Mouse (Mus musculus): ENCODE data around the gene Erh. TPM values are rescaled to one million over a fixed set of nuclear protein-coding genes. Genes with fewer than 3 reads are reported as not detected.

The Erh gene
- polyA plus RNA-seq, 1 experiment from 2014 or later, result 122 TPM

GRCm38 (mm10) chr12:80598236-80598635 lies 45.9 kb downstream of the Erh start:
- Histone ChIP-seq H3K9ac (replicated peaks; ENCODE audit: low read depth) (no peak overlapping the region), H3K4me2 (replicated peaks; ENCODE audit: low read depth, low read length) (no peak overlapping the region), H3K4me1 (ENCODE audit: insufficient read depth, low read depth, low read length) (no peaks in the 10 kb centered on the region; the same call in 1 of the 2 replicates), H3K36me3 (ENCODE audit: insufficient read depth, low read length) (no peaks in the 10 kb centered on the region), H3K4me3 (ENCODE audit: low read depth, low read length) (no peak overlapping the region), H3K27me3 (replicated peaks; ENCODE audit: insufficient read depth, low read length) (no peaks in the 10 kb centered on the region), H3K27ac (ENCODE audit: low read length) (no peak overlapping the region), H3K9me3 (ENCODE audit: low read length) (no peaks in the 10 kb centered on the region)
- DNase-seq (ENCODE audit: low spot score) (no peak), ATAC-seq (no peak)
- no peak for TF ChIP-seq CTCF (IDR thresholded peaks at IDR 0.05)
- no peak for TF ChIP-seq EP300 (IDR thresholded peaks at IDR 0.05)
- WGBS, result 32% methylated on average over 7 of the region's 7 CpGs

- H3K27ac ChIP-seq (ENCODE audit: low read length), result no peak overlapping the region
- no peaks in the 10 kb centered on the region for H3K4me1 ChIP-seq (ENCODE audit: insufficient read depth, low read depth, low read length)
- no peak overlapping the region for H3K4me2 ChIP-seq (replicated peaks; ENCODE audit: low read depth, low read length)
- DNase-seq (ENCODE audit: low spot score) (no peak), ATAC-seq (no peak)
- no peak overlapping the region for H3K9ac ChIP-seq (replicated peaks; ENCODE audit: low read depth)
- H3K27me3 ChIP-seq (replicated peaks; ENCODE audit: insufficient read depth, low read length), result no peaks in the 10 kb centered on the region
- H3K4me3 ChIP-seq (ENCODE audit: low read depth, low read length), result no peak overlapping the region
- no peaks in the 10 kb centered on the region for H3K9me3 ChIP-seq (ENCODE audit: low read length)
- WGBS, result 68% methylated on average over 4 of the region's 4 CpGs
- TF ChIP-seq EP300 (IDR thresholded peaks at IDR 0.05), result no peak
- no peak for TF ChIP-seq CTCF (IDR thresholded peaks at IDR 0.05)
- no peaks in the 10 kb centered on the region for H3K36me3 ChIP-seq (ENCODE audit: insufficient read depth, low read length)
Observed at GRCm38 (mm10) chr12:80595968-80596367, 48.2 kb downstream of the Erh start.

GRCm38 (mm10) chr12:80595566-80595965 lies 48.6 kb downstream of the Erh start:
- H3K27me3 ChIP-seq (replicated peaks; ENCODE audit: insufficient read depth, low read length), result no peaks in the 10 kb centered on the region
- H3K4me3 ChIP-seq (ENCODE audit: low read depth, low read length), result no peak overlapping the region
- ATAC-seq (no peak), DNase-seq (ENCODE audit: low spot score) (no peak)
- no peak overlapping the region for H3K27ac ChIP-seq (ENCODE audit: low read length)
- no peaks in the 10 kb centered on the region for H3K36me3 ChIP-seq (ENCODE audit: insufficient read depth, low read length)
- TF ChIP-seq EP300 (IDR thresholded peaks at IDR 0.05) (no peak), CTCF (IDR thresholded peaks at IDR 0.05) (no peak)
- no peaks in the 10 kb centered on the region for H3K4me1 ChIP-seq (ENCODE audit: insufficient read depth, low read depth, low read length)
- 86% methylated on average over 4 of the region's 4 CpGs for WGBS
- H3K9ac ChIP-seq (replicated peaks; ENCODE audit: low read depth), result no peak overlapping the region
- H3K4me2 ChIP-seq (replicated peaks; ENCODE audit: low read depth, low read length), result no peak overlapping the region
- H3K9me3 ChIP-seq (ENCODE audit: low read length), result no peaks in the 10 kb centered on the region

GRCm38 (mm10) chr12:80594781-80595180 lies 49.4 kb downstream of the Erh start:
- no peaks in the 10 kb centered on the region for H3K9me3 ChIP-seq (ENCODE audit: low read length)
- 84% methylated on average over 4 of the region's 4 CpGs for WGBS
- ATAC-seq, result no peak
- H3K27ac ChIP-seq (ENCODE audit: low read length), result no peak overlapping the region
- H3K4me1 ChIP-seq (ENCODE audit: insufficient read depth, low read depth, low read length), result no peaks in the 10 kb centered on the region
- H3K27me3 ChIP-seq (replicated peaks; ENCODE audit: insufficient read depth, low read length), result no peaks in the 10 kb centered on the region
- H3K36me3 ChIP-seq (ENCODE audit: insufficient read depth, low read length), result no peaks in the 10 kb centered on the region
- no peak overlapping the region for H3K4me2 ChIP-seq (replicated peaks; ENCODE audit: low read depth, low read length)
- H3K4me3 ChIP-seq (ENCODE audit: low read depth, low read length), result no peak overlapping the region
- TF ChIP-seq CTCF (IDR thresholded peaks at IDR 0.05) (no peak), EP300 (IDR thresholded peaks at IDR 0.05) (no peak)
- no peak overlapping the region for H3K9ac ChIP-seq (replicated peaks; ENCODE audit: low read depth)
- no peak for DNase-seq (ENCODE audit: low spot score)

- Histone ChIP-seq H3K9me3 (ENCODE audit: low read length) (no peaks in the 10 kb centered on the region), H3K4me2 (replicated peaks; ENCODE audit: low read depth, low read length) (no peak overlapping the region), H3K36me3 (ENCODE audit: insufficient read depth, low read length) (no peaks in the 10 kb centered on the region), H3K4me3 (ENCODE audit: low read depth, low read length) (no peak overlapping the region), H3K27me3 (replicated peaks; ENCODE audit: insufficient read depth, low read length) (no peaks in the 10 kb centered on the region), H3K9ac (replicated peaks; ENCODE audit: low read depth) (no peak overlapping the region), H3K27ac (ENCODE audit: low read length) (no peak overlapping the region), H3K4me1 (ENCODE audit: insufficient read depth, low read depth, low read length) (no peaks in the 10 kb centered on the region)
- DNase-seq (ENCODE audit: low spot score), result no peak
- no peak for ATAC-seq
- TF ChIP-seq CTCF (IDR thresholded peaks at IDR 0.05), result no peak
- no peak for TF ChIP-seq EP300 (IDR thresholded peaks at IDR 0.05)
- whole genome bisulfite sequencing, result 76% methylated on average over 4 of the region's 4 CpGs
Observed at GRCm38 (mm10) chr12:80594141-80594540, 50.0 kb downstream of the Erh start.

- DNase-seq (ENCODE audit: low spot score) (peak; percentile 19), ATAC-seq (peak; percentile 35; the same call in 1 of the 2 replicates)
- TF ChIP-seq EP300 (IDR thresholded peaks at IDR 0.05), result no peak
- TF ChIP-seq CTCF (IDR thresholded peaks at IDR 0.05), result peak; percentile 66
- Histone ChIP-seq H3K36me3 (ENCODE audit: insufficient read depth, low read length) (no peaks in the 10 kb centered on the region), H3K9me3 (ENCODE audit: low read length) (no peaks in the 10 kb centered on the region), H3K4me3 (ENCODE audit: low read depth, low read length) (no peak overlapping the region), H3K4me2 (replicated peaks; ENCODE audit: low read depth, low read length) (no peak overlapping the region), H3K27ac (ENCODE audit: low read length) (no peak overlapping the region), H3K4me1 (ENCODE audit: insufficient read depth, low read depth, low read length) (no peaks in the 10 kb centered on the region), H3K9ac (replicated peaks; ENCODE audit: low read depth) (no peak overlapping the region), H3K27me3 (replicated peaks; ENCODE audit: insufficient read depth, low read length) (no peaks in the 10 kb centered on the region)
- WGBS, result 28% methylated on average over 2 of the region's 2 CpGs
Observed at GRCm38 (mm10) chr12:80584973-80585372, 59.2 kb downstream of the Erh start.

Other genes starting within 250 kb of the Erh start
- gene Dcaf5, start 207.7 kb downstream of the Erh start, polyA plus RNA-seq (2015; fragmentation: Nextera tagmentation; extraction: Ambion mirVana), result 7.7 and 8.3 TPM in 2 replicates
- gene Exd2, start 181.2 kb downstream of the Erh start, polyA plus RNA-seq (2015; fragmentation: Nextera tagmentation; extraction: Ambion mirVana), result 10.6 and 14.1 TPM in 2 replicates
- gene Galnt16, start 126.1 kb downstream of the Erh start, polyA plus RNA-seq (2015; fragmentation: Nextera tagmentation; extraction: Ambion mirVana), result 5.5 and 5.6 TPM in 2 replicates
- gene Slc39a9, start 458 bp downstream of the Erh start, polyA plus RNA-seq (2015; fragmentation: Nextera tagmentation; extraction: Ambion mirVana), result 14.9 and 16.6 TPM in 2 replicates
- 10.4 and 11.6 TPM in 2 replicates for gene Plekhd1, start 48.2 kb upstream of the Erh start, polyA plus RNA-seq (2015; fragmentation: Nextera tagmentation; extraction: Ambion mirVana)
- 0.02 TPM in 1 of 2 replicates, not detected in the other for gene Ccdc177, start 116.3 kb upstream of the Erh start, polyA plus RNA-seq (2015; fragmentation: Nextera tagmentation; extraction: Ambion mirVana)
- gene Susd6, start 146.2 kb upstream of the Erh start, polyA plus RNA-seq (2015; fragmentation: Nextera tagmentation; extraction: Ambion mirVana), result 26.5 and 34.9 TPM in 2 replicates